Mouse (Mus musculus) gastrocnemius, adult 8-10 months (tissue): Measurements from ENCODE around the gene Unk. TPM values are rescaled to one million over a fixed set of nuclear protein-coding genes. Genes with fewer than 3 reads are reported as not detected.
A peak's percentile ranks its signal among the peaks of the same experiment; 100 is the strongest.

Experiments
- DNase-seq, 2 experiments: peaks; one replicate each; pipeline ENCODE4 v3.0.0; 2022; ENCODE audit warnings: low spot score in 2 of 2
- total RNA-seq, 4 experiments: library from RNA; stranded (reverse); gene quantifications; 2 replicates each; pipeline ENCODE4 v1.2.4; 2022

Unk gene
- total RNA-seq, 4 experiments from 2014 or later, result 4.3 to 6.8 (median 5.3) TPM

GRCm38 (mm10) chr11:116106963-116107776 lies 77.0 kb downstream of the Unk start:
- no peak for DNase-seq

GRCm38 (mm10) chr11:116107777-116108285 lies 77.7 kb downstream of the Unk start:
- no peak for DNase-seq

- peak in 1 of 2 experiments; percentile 80 for DNase-seq
Measured at GRCm38 (mm10) chr11:116108464-116109137, 78.5 kb downstream of the Unk start.

- no peak for DNase-seq
Measured at GRCm38 (mm10) chr11:116109441-116110081, 79.4 kb downstream of the Unk start.

DNA sequence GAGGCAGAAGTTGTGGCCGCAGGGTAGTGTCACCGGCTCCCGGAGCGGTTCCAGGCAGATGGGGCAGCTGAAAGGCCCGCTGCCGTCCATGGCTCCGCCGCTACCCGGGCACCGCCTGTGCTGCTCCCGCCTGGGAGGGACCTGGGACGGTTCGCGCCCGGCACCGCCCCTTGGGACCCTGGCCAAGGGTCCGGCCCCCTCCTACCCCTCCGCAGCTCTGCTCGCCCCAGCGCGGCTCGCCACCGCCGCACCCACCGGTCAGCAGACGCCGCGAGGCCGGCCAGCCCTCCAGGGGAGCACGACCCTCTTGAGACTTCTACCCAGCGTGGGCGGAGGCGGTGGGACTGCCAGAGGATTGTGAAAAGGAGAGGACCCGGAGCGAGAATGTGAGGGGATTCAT lies 80.0 kb downstream of the Unk start:
- peak; percentile 77 to 82 for DNase-seq

DNA sequence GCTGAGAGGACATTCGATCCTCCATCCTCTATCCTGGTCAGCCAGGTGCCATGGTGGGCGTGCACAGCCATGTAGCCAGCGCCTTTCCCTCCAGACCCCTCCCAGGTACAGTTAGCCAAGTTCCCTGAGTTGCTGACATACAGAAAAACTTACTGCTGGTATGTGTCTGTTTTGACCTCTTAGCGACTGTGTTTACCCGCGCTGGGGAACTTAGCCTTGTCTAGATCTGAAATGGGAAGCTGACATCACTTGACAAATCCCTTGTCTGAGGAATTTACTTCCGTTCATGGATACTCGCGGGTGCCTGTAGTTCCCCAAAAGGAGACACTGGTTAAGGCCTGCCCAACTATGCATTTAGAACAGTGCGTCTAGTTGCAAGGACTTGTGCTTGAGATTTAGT lies 80.4 kb downstream of the Unk start:
- DNase-seq, result no peak

Other genes with a start within 250 kb of the Unk start
- gene Caskin2, start 216.7 kb upstream of the Unk start, total RNA-seq, result 10 to 100 TPM; 11.6 to 14.6 (median 12.3) TPM
- 1 to 10 TPM; 4.8 to 7.2 (median 5.7) TPM for gene Tsen54, start 215.6 kb upstream of the Unk start, total RNA-seq
- gene Llgl2, start 206.3 kb upstream of the Unk start, total RNA-seq, result 10 to 100 TPM in 2 of 4 experiments, 1 to 10 TPM in 2; 6.6 to 20.8 (median 9.5) TPM
- not detected for gene Myo15b, start 171.9 kb upstream of the Unk start, total RNA-seq
- under 1 TPM in 3 of 4 experiments, not detected in 1; 0.61 to 0.88 (median 0.72) TPM for gene Smim5, start 130.4 kb upstream of the Unk start, total RNA-seq
- not detected for gene Smim6, start 118.3 kb upstream of the Unk start, total RNA-seq
- 10 to 100 TPM in 2 of 4 experiments, 1 to 10 TPM in 2; 7.7 to 15.7 (median 9.7) TPM for gene Sap30bp, start 97.0 kb upstream of the Unk start, total RNA-seq
- gene Recql5, start 96.8 kb upstream of the Unk start, total RNA-seq, result 1 to 10 TPM; 5.0 to 9.5 (median 6.5) TPM
- 1 to 10 TPM; 1.5 to 4.4 (median 3.1) TPM for gene Itgb4, start 55.6 kb upstream of the Unk start, total RNA-seq
- 1 to 10 TPM; 1.6 to 3.1 (median 2.7) TPM for gene Galk1, start 17.6 kb upstream of the Unk start, total RNA-seq
- 10 to 100 TPM; 45.7 to 88.7 (median 59.5) TPM for gene H3f3b, start 2.4 kb upstream of the Unk start, total RNA-seq
- under 1 TPM; 0.34 to 0.56 (median 0.46) TPM for gene Unc13d, start 47.6 kb downstream of the Unk start, total RNA-seq
- 10 to 100 TPM; 78.6 to 91.0 (median 90.1) TPM for gene Wbp2, start 56.7 kb downstream of the Unk start, total RNA-seq
- 1 to 10 TPM; 5.7 to 7.6 (median 6.3) TPM for gene Trim47, start 96.9 kb downstream of the Unk start, total RNA-seq
- 1 to 10 TPM; 3.4 to 4.5 (median 4.0) TPM for gene Trim65, start 100.8 kb downstream of the Unk start, total RNA-seq
- 10 to 100 TPM; 46.4 to 51.6 (median 50.3) TPM for gene Mrpl38, start 108.5 kb downstream of the Unk start, total RNA-seq
- 10 to 100 TPM in 2 of 4 experiments, 1 to 10 TPM in 2; 8.3 to 12.8 (median 10.0) TPM for gene Fbf1, start 137.8 kb downstream of the Unk start, total RNA-seq
- gene Ten1, start 168.5 kb downstream of the Unk start, total RNA-seq, result 10 to 100 TPM; 15.7 to 18.4 (median 17.2) TPM
- gene Acox1, start 168.7 kb downstream of the Unk start, total RNA-seq, result 100 to 1,000 TPM in 2 of 4 experiments, 10 to 100 TPM in 2; 88.9 to 111 (median 97.2) TPM
- gene Evpl, start 207.8 kb downstream of the Unk start, total RNA-seq, result under 1 TPM in 1 of 4 experiments, not detected in 3; 0.04 TPM
- gene Srp68, start 243.9 kb downstream of the Unk start, total RNA-seq, result 10 to 100 TPM; 86.7 to 99.9 (median 90.8) TPM